Mouse (Mus musculus) ovary, adult 18-20 months (tissue): Measurements from ENCODE around the gene Ifng.

Experiments
- DNase-seq: peaks from one replicate; pipeline ENCODE4 v3.0.0; 2022; ENCODE audit warnings: low spot score, mixed read lengths

Gene Ifng

GRCm38 (mm10) chr10:118480118-118480517 is 39.3 kb downstream of the Ifng start:
- no peak for DNase-seq

GRCm38 (mm10) chr10:118480793-118481192 is 39.9 kb downstream of the Ifng start:
- DNase-seq: no peak

- no peak for DNase-seq
These were observed 53.3 kb downstream of the Ifng start for GRCm38 (mm10) chr10:118494109-118494508.

- DNase-seq: no peak
These were observed 54.5 kb downstream of the Ifng start for GRCm38 (mm10) chr10:118495362-118495761.
